Mouse (Mus musculus): ENCODE measurements around the gene Erc2. TPM values are rescaled to one million over a fixed set of nuclear protein-coding genes. Genes with fewer than 3 reads are reported as not detected.
A peak's percentile ranks its signal among the peaks of the same experiment; 100 is the strongest.

Erc2 gene
- polyA plus RNA-seq, 1 experiment from 2014 or later, result 9.1 TPM

GRCm38 (mm10) chr14:28412252-28412995, 790.2 kb downstream of the Erc2 start:
- peak; percentile 12 for DNase-seq (ENCODE audit: extremely low spot score, low spot score)
- H3K4me3 ChIP-seq, result no peak overlapping the region
- peaks cover 32% of the 10 kb centered on the region for H3K4me1 ChIP-seq
- H3K9me3 ChIP-seq, result no peaks in the 10 kb centered on the region
- H3K36me3 ChIP-seq (replicated peaks), result no peaks in the 10 kb centered on the region
- 77% methylated on average over 8 of the region's 8 CpGs for WGBS
- H3K27me3 ChIP-seq (ENCODE audit: poor library complexity, severe bottlenecking), result peaks cover 10% of the 10 kb centered on the region
- H3K27ac ChIP-seq, result peak overlapping the region; percentile 63; the same call in 1 of the 2 replicates

- WGBS, result 88% methylated on average over 7 of the region's 7 CpGs
- no peaks in the 10 kb centered on the region for H3K36me3 ChIP-seq (replicated peaks)
- no peak overlapping the region for H3K4me3 ChIP-seq
- H3K27ac ChIP-seq, result no peak overlapping the region
- no peak for DNase-seq (ENCODE audit: extremely low spot score, low spot score)
- H3K9me3 ChIP-seq, result no peaks in the 10 kb centered on the region
- peaks cover 37% of the 10 kb centered on the region for H3K4me1 ChIP-seq
- H3K27me3 ChIP-seq (ENCODE audit: poor library complexity, severe bottlenecking), result peaks cover 16% of the 10 kb centered on the region
Observed at GRCm38 (mm10) chr14:28413516-28413915, 791.3 kb downstream of the Erc2 start.

- Histone ChIP-seq H3K27me3 (ENCODE audit: poor library complexity, severe bottlenecking) (peaks cover 19% of the 10 kb centered on the region), H3K27ac (no peak overlapping the region), H3K4me1 (peaks cover 46% of the 10 kb centered on the region), H3K36me3 (replicated peaks) (no peaks in the 10 kb centered on the region), H3K9me3 (no peaks in the 10 kb centered on the region), H3K4me3 (no peak overlapping the region)
- 28% methylated on average over 8 of the region's 8 CpGs for WGBS
- DNase-seq (ENCODE audit: extremely low spot score, low spot score), result no peak
Observed at GRCm38 (mm10) chr14:28417019-28417418, 794.8 kb downstream of the Erc2 start.

- H3K27ac ChIP-seq, result no peak overlapping the region
- no peaks in the 10 kb centered on the region for H3K9me3 ChIP-seq
- H3K4me3 ChIP-seq, result no peak overlapping the region
Observed at GRCm38 (mm10) chr14:28418497-28418896, 796.3 kb downstream of the Erc2 start.

GRCm38 (mm10) chr14:28419188-28419587, 797.0 kb downstream of the Erc2 start:
- Histone ChIP-seq H3K9me3 (no peaks in the 10 kb centered on the region), H3K27ac (no peak overlapping the region), H3K4me1 (peaks cover 33% of the 10 kb centered on the region), H3K27me3 (ENCODE audit: poor library complexity, severe bottlenecking) (peaks cover 19% of the 10 kb centered on the region), H3K36me3 (replicated peaks) (no peaks in the 10 kb centered on the region), H3K4me3 (no peak overlapping the region)
- 81% methylated on average over 9 of the region's 9 CpGs for WGBS
- no peak for DNase-seq (ENCODE audit: extremely low spot score, low spot score)

More at GRCm38 (mm10) chr14:28418497-28418896, 796.3 kb downstream of the Erc2 start:
- DNase-seq (ENCODE audit: extremely low spot score, low spot score), result no peak
- Histone ChIP-seq H3K4me1 (peaks cover 35% of the 10 kb centered on the region), H3K27me3 (ENCODE audit: poor library complexity, severe bottlenecking) (peaks cover 19% of the 10 kb centered on the region), H3K36me3 (replicated peaks) (no peaks in the 10 kb centered on the region)
- 72% methylated on average over 4 of the region's 4 CpGs for WGBS

- H3K4me3 ChIP-seq, result no peak overlapping the region
- DNase-seq (ENCODE audit: extremely low spot score, low spot score), result no peak
- 91% methylated on average over 11 of the region's 11 CpGs for WGBS
Observed at GRCm38 (mm10) chr14:28420596-28420995, 798.4 kb downstream of the Erc2 start.

GRCm38 (mm10) chr14:28426610-28427009, 804.4 kb downstream of the Erc2 start:
- WGBS, result 82% methylated on average over 2 of the region's 2 CpGs
- Histone ChIP-seq H3K36me3 (replicated peaks) (no peaks in the 10 kb centered on the region), H3K27me3 (ENCODE audit: poor library complexity, severe bottlenecking) (no peaks in the 10 kb centered on the region), H3K4me3 (no peak overlapping the region), H3K27ac (no peak overlapping the region), H3K4me1 (no peaks in the 10 kb centered on the region), H3K9me3 (no peaks in the 10 kb centered on the region)
- DNase-seq (ENCODE audit: extremely low spot score, low spot score), result no peak

More at GRCm38 (mm10) chr14:28420596-28420995, 798.4 kb downstream of the Erc2 start:
- Histone ChIP-seq H3K9me3 (no peaks in the 10 kb centered on the region), H3K4me1 (peaks cover 29% of the 10 kb centered on the region), H3K27ac (no peak overlapping the region), H3K27me3 (ENCODE audit: poor library complexity, severe bottlenecking) (peaks cover 15% of the 10 kb centered on the region), H3K36me3 (replicated peaks) (no peaks in the 10 kb centered on the region)

- WGBS, result 90% methylated on average over 7 of the region's 7 CpGs
- Histone ChIP-seq H3K9me3 (no peaks in the 10 kb centered on the region), H3K27ac (no peak overlapping the region), H3K36me3 (replicated peaks) (no peaks in the 10 kb centered on the region), H3K4me3 (no peak overlapping the region), H3K4me1 (peaks cover 4% of the 10 kb centered on the region; the same call in 1 of the 2 replicates), H3K27me3 (ENCODE audit: poor library complexity, severe bottlenecking) (no peaks in the 10 kb centered on the region; the same call in 1 of the 2 replicates)
- no peak for DNase-seq (ENCODE audit: extremely low spot score, low spot score)
Observed at GRCm38 (mm10) chr14:28431703-28432309, 809.6 kb downstream of the Erc2 start.

GRCm38 (mm10) chr14:28434996-28435395, 812.8 kb downstream of the Erc2 start:
- Histone ChIP-seq H3K36me3 (replicated peaks) (no peaks in the 10 kb centered on the region), H3K27me3 (ENCODE audit: poor library complexity, severe bottlenecking) (peaks cover 3% of the 10 kb centered on the region; the same call in 1 of the 2 replicates), H3K4me3 (no peak overlapping the region), H3K4me1 (peaks cover 8% of the 10 kb centered on the region), H3K9me3 (no peaks in the 10 kb centered on the region), H3K27ac (no peak overlapping the region)
- DNase-seq (ENCODE audit: extremely low spot score, low spot score), result no peak
- 74% methylated on average over 7 of the region's 7 CpGs for WGBS

- DNase-seq (ENCODE audit: extremely low spot score, low spot score), result no peak
- peaks cover 42% of the 10 kb centered on the region for H3K27me3 ChIP-seq (ENCODE audit: poor library complexity, severe bottlenecking)
- peaks cover 39% of the 10 kb centered on the region for H3K4me1 ChIP-seq
- 77% methylated on average over 6 of the region's 6 CpGs for WGBS
- H3K27ac ChIP-seq, result no peak overlapping the region
- H3K36me3 ChIP-seq (replicated peaks), result no peaks in the 10 kb centered on the region
- H3K9me3 ChIP-seq, result no peaks in the 10 kb centered on the region
- no peak overlapping the region for H3K4me3 ChIP-seq
Observed at GRCm38 (mm10) chr14:28439171-28439570, 816.9 kb downstream of the Erc2 start.

- peaks cover 64% of the 10 kb centered on the region for H3K27me3 ChIP-seq (ENCODE audit: poor library complexity, severe bottlenecking)
- peaks cover 38% of the 10 kb centered on the region for H3K4me1 ChIP-seq
- WGBS, result 27% methylated on average over 14 of the region's 14 CpGs
- peak overlapping the region; percentile 4; the same call in 1 of the 2 replicates for H3K27ac ChIP-seq
- no peaks in the 10 kb centered on the region for H3K36me3 ChIP-seq (replicated peaks)
- no peak for DNase-seq (ENCODE audit: extremely low spot score, low spot score)
- no peak overlapping the region for H3K4me3 ChIP-seq
- H3K9me3 ChIP-seq, result no peaks in the 10 kb centered on the region
Observed at GRCm38 (mm10) chr14:28441240-28441967, 819.2 kb downstream of the Erc2 start.

- Histone ChIP-seq H3K27me3 (ENCODE audit: poor library complexity, severe bottlenecking) (peaks cover 84% of the 10 kb centered on the region), H3K36me3 (replicated peaks) (no peaks in the 10 kb centered on the region), H3K27ac (no peak overlapping the region), H3K4me1 (peaks cover 35% of the 10 kb centered on the region), H3K4me3 (no peak overlapping the region), H3K9me3 (no peaks in the 10 kb centered on the region)
- WGBS, result 78% methylated on average over 7 of the region's 7 CpGs
- DNase-seq (ENCODE audit: extremely low spot score, low spot score), result no peak
Observed at GRCm38 (mm10) chr14:28443254-28443944, 821.2 kb downstream of the Erc2 start.

Data from forebrain, embryonic 10.5 days (tissue).